Mouse (Mus musculus) ES-Bruce4 (cell line): ENCODE measurements at regions not wholly inside any gene's neighbourhood (a gene's known extent, or its start where the extent isn't known, plus 50 kb on each side); places are given as distances from the start of the nearest gene placed in this dataset.

Experiments used
- EP300 ChIP-seq: IDR thresholded peaks from 2 replicates; pipeline ENCODE4 v1.6.1; 2011; ENCODE audit warnings: low read depth, low read length; ENCODE audit not compliant: insufficient read depth
- POLR2A ChIP-seq: IDR thresholded peaks from one replicate; pipeline ENCODE4 v1.8.1; 2011; ENCODE audit warnings: low read length; ENCODE audit not compliant: insufficient read depth

- TF ChIP-seq EP300 (no peak), POLR2A (no peak)
These were observed 405.9 kb upstream of the 3110018I06Rik start for GRCm38 (mm10) chr12:107082541-107082940.
